Mouse (Mus musculus): ENCODE measurements around the gene Kif26b. TPM values are rescaled to one million over a fixed set of nuclear protein-coding genes. Genes with fewer than 3 reads are reported as not detected.

Gene Kif26b
- polyA plus RNA-seq, 1 experiment from 2014 or later, result 6.5 TPM

DNA sequence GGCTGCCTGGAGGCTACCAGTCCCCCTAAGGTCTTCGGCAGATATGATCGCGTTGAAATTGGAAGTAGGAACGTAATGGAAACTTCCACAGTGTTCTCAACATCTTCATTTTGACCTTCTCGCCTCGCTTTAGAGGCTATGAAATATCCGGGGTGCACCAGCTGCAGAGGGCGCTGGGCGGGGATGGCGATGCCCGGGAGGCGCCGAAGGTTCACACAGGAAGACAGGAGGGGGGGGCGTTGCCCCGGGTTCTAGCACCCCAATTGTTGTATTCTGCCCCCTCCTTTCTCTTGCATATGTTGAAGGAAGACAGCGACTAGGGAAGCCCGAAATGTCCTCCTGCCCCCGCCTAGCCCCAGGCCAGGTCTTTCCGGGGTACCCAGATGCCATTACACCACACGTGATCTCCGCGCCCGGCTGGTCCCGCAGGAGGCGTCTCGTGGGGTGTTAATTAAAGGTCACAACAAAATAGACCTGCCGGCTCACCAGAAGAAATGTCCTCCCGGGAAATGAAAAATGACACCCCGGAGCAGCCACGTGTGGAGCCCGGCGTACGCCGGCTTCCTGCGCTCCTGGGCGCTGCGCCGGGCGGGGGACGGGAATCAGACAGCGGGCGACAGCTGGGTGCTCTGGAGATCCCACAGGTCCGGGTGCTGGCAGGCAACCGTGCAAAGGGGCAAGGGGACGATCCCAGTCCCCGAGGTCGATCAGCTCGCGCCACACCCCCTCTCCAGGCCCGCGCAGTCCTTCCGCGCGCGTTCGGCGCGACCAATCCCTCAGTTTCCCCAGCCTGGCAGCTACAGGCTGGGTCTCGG lies 1.2 kb upstream of the Kif26b start:
- Histone ChIP-seq H3K27me3 (ENCODE audit: control insufficient read depth, insufficient read depth, low read length) (peaks cover 20% of the 10 kb centered on the region), H3K9ac (ENCODE audit: low read depth, low read length) (peak overlapping the region; percentile 62), H3K36me3 (ENCODE audit: control insufficient read depth, insufficient read depth, low read length) (no peaks in the 10 kb centered on the region), H3K4me3 (ENCODE audit: low read depth, low read length) (peak overlapping the region; percentile 60), H3K4me1 (replicated peaks; ENCODE audit: control insufficient read depth, insufficient read depth, low read length) (peaks cover 7% of the 10 kb centered on the region; the same call in 1 of the 2 replicates), H3K27ac (ENCODE audit: low read depth, low read length) (peak overlapping the region; percentile 66), H3K4me2 (replicated peaks; ENCODE audit: low read depth, low read length) (peak overlapping the region; percentile 100), H3K9me3 (ENCODE audit: control insufficient read depth, low read length) (no peaks in the 10 kb centered on the region)
- ATAC-seq (ENCODE audit: low FRiP score) (peak; percentile 25), DNase-seq (ENCODE audit: low spot score) (peak; percentile 64)
- under 1% methylated on average over 53 of the region's 59 CpGs for whole genome bisulfite sequencing

- H3K4me1 ChIP-seq (replicated peaks; ENCODE audit: control insufficient read depth, insufficient read depth, low read length), result peaks cover 7% of the 10 kb centered on the region; the same call in 1 of the 2 replicates
- H3K27me3 ChIP-seq (ENCODE audit: control insufficient read depth, insufficient read depth, low read length), result peaks cover 20% of the 10 kb centered on the region
These were observed 781 bp downstream of the Kif26b start for GRCm38 (mm10) chr1:178529512-178530300.

DNA sequence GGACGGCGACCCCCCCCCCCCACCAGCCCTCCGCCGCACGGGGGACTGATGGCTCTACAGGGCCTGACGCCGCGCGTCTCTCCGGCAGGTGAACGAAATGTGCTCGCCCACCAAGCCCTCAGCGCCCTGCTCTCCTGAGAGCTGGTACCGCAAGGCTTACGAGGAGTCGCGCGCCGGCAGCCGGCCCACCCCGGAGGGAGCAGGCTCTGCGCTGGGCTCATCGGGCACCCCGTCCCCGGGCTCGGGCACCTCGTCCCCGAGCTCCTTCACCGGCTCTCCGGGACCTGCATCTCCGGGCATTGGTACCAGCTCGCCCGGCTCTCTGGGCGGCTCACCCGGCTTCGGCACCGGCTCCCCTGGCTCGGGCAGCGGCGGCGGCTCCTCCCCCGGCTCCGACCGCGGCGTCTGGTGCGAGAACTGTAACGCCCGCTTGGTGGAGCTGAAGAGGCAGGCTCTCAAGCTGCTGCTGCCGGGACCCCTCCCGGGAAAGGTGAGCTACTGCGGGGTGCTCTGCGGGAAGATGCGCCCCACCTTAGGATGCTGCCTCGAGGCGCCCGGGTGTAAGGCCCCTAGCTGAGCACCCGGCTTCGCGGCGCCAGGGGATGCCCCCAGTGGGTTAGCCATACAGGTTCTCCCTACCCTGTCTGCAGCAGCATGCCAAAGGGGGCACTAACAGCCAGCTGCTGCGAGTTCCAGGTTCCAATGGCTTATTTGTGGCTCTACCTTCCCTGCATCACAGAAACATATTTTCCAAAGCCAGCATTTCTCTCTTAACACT lies 1.6 kb downstream of the Kif26b start:
- Histone ChIP-seq H3K4me3 (ENCODE audit: low read depth, low read length) (peak overlapping the region; percentile 60), H3K9ac (ENCODE audit: low read depth, low read length) (peak overlapping the region; percentile 62), H3K27ac (ENCODE audit: low read depth, low read length) (no peak overlapping the region), H3K9me3 (ENCODE audit: control insufficient read depth, low read length) (no peaks in the 10 kb centered on the region), H3K4me1 (replicated peaks; ENCODE audit: control insufficient read depth, insufficient read depth, low read length) (peaks cover 7% of the 10 kb centered on the region; the same call in 1 of the 2 replicates), H3K36me3 (ENCODE audit: control insufficient read depth, insufficient read depth, low read length) (no peaks in the 10 kb centered on the region), H3K4me2 (replicated peaks; ENCODE audit: low read depth, low read length) (peak overlapping the region; percentile 100), H3K27me3 (ENCODE audit: control insufficient read depth, insufficient read depth, low read length) (peaks cover 20% of the 10 kb centered on the region)
- ATAC-seq (ENCODE audit: low FRiP score), result peak; percentile 38
- WGBS, result under 1% methylated on average over 49 of the region's 62 CpGs
- peak; percentile 87 for DNase-seq (ENCODE audit: low spot score)

More at GRCm38 (mm10) chr1:178529512-178530300, 781 bp downstream of the Kif26b start:
- Histone ChIP-seq H3K4me3 (ENCODE audit: low read depth, low read length) (peak overlapping the region; percentile 60), H3K36me3 (ENCODE audit: control insufficient read depth, insufficient read depth, low read length) (no peaks in the 10 kb centered on the region), H3K27ac (ENCODE audit: low read depth, low read length) (peak overlapping the region; percentile 66; the same call in 1 of the 2 replicates), H3K9me3 (ENCODE audit: control insufficient read depth, low read length) (no peaks in the 10 kb centered on the region), H3K9ac (ENCODE audit: low read depth, low read length) (peak overlapping the region; percentile 62), H3K4me2 (replicated peaks; ENCODE audit: low read depth, low read length) (peak overlapping the region; percentile 100)
- DNase-seq (ENCODE audit: low spot score) (peak; percentile 65), ATAC-seq (ENCODE audit: low FRiP score) (peak; percentile 3)
- WGBS, result under 1% methylated on average over 37 of the region's 38 CpGs

DNA sequence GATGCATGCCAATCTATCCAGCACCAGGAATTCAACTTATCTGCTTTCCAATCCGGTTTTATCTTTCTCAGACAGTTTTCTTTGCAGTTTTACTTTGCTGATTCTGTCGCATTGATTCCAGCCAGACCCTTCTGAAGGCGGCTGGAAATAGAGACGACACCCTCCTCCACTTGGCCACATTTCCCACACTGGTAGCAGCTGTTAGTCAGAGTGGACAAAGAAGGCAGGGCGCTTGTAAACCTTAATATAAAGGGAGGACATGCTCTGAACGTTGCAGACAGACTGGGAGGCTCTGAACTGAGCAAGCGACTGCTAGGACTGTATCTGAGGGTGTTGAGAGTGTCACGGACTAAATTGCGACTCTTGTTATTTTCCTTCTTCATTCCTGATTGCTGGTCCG lies 11.3 kb downstream of the Kif26b start:
- no peaks in the 10 kb centered on the region for H3K9me3 ChIP-seq (ENCODE audit: control insufficient read depth, low read length)
- H3K4me1 ChIP-seq (replicated peaks; ENCODE audit: control insufficient read depth, insufficient read depth, low read length), result no peaks in the 10 kb centered on the region
- no peak overlapping the region for H3K4me3 ChIP-seq (ENCODE audit: low read depth, low read length)
- ATAC-seq (ENCODE audit: low FRiP score) (no peak), DNase-seq (ENCODE audit: low spot score) (no peak)
- no peaks in the 10 kb centered on the region for H3K36me3 ChIP-seq (ENCODE audit: control insufficient read depth, insufficient read depth, low read length)
- no peaks in the 10 kb centered on the region for H3K27me3 ChIP-seq (ENCODE audit: control insufficient read depth, insufficient read depth, low read length)
- H3K4me2 ChIP-seq (replicated peaks; ENCODE audit: low read depth, low read length), result no peak overlapping the region
- 87% methylated on average over 10 of the region's 10 CpGs for WGBS
- H3K27ac ChIP-seq (ENCODE audit: low read depth, low read length), result no peak overlapping the region
- H3K9ac ChIP-seq (ENCODE audit: low read depth, low read length), result no peak overlapping the region

GRCm38 (mm10) chr1:178542415-178542814 lies 13.5 kb downstream of the Kif26b start:
- H3K9me3 ChIP-seq (ENCODE audit: control insufficient read depth, low read length), result no peaks in the 10 kb centered on the region
- H3K4me2 ChIP-seq (replicated peaks; ENCODE audit: low read depth, low read length), result no peak overlapping the region
- no peak for ATAC-seq (ENCODE audit: low FRiP score)
- H3K27me3 ChIP-seq (ENCODE audit: control insufficient read depth, insufficient read depth, low read length), result no peaks in the 10 kb centered on the region
- H3K36me3 ChIP-seq (ENCODE audit: control insufficient read depth, insufficient read depth, low read length), result no peaks in the 10 kb centered on the region
- H3K9ac ChIP-seq (ENCODE audit: low read depth, low read length), result no peak overlapping the region
- no peak overlapping the region for H3K27ac ChIP-seq (ENCODE audit: low read depth, low read length)
- no peaks in the 10 kb centered on the region for H3K4me1 ChIP-seq (replicated peaks; ENCODE audit: control insufficient read depth, insufficient read depth, low read length)
- DNase-seq (ENCODE audit: low spot score), result no peak
- H3K4me3 ChIP-seq (ENCODE audit: low read depth, low read length), result no peak overlapping the region
- WGBS, result 92% methylated on average over 5 of the region's 5 CpGs

GRCm38 (mm10) chr1:178542990-178543944 lies 14.3 kb downstream of the Kif26b start:
- Histone ChIP-seq H3K9me3 (ENCODE audit: control insufficient read depth, low read length) (no peaks in the 10 kb centered on the region), H3K27ac (ENCODE audit: low read depth, low read length) (no peak overlapping the region), H3K36me3 (ENCODE audit: control insufficient read depth, insufficient read depth, low read length) (no peaks in the 10 kb centered on the region), H3K27me3 (ENCODE audit: control insufficient read depth, insufficient read depth, low read length) (no peaks in the 10 kb centered on the region), H3K9ac (ENCODE audit: low read depth, low read length) (no peak overlapping the region), H3K4me2 (replicated peaks; ENCODE audit: low read depth, low read length) (no peak overlapping the region), H3K4me3 (ENCODE audit: low read depth, low read length) (no peak overlapping the region), H3K4me1 (replicated peaks; ENCODE audit: control insufficient read depth, insufficient read depth, low read length) (no peaks in the 10 kb centered on the region)
- WGBS, result 83% methylated on average over 8 of the region's 8 CpGs
- ATAC-seq (ENCODE audit: low FRiP score) (no peak), DNase-seq (ENCODE audit: low spot score) (no peak)

GRCm38 (mm10) chr1:178544585-178544984 lies 15.7 kb downstream of the Kif26b start:
- no peaks in the 10 kb centered on the region for H3K36me3 ChIP-seq (ENCODE audit: control insufficient read depth, insufficient read depth, low read length)
- H3K4me1 ChIP-seq (replicated peaks; ENCODE audit: control insufficient read depth, insufficient read depth, low read length), result no peaks in the 10 kb centered on the region
- DNase-seq (ENCODE audit: low spot score) (no peak), ATAC-seq (ENCODE audit: low FRiP score) (no peak)
- 82% methylated on average over 3 of the region's 3 CpGs for WGBS
- no peak overlapping the region for H3K27ac ChIP-seq (ENCODE audit: low read depth, low read length)
- no peak overlapping the region for H3K9ac ChIP-seq (ENCODE audit: low read depth, low read length)
- no peaks in the 10 kb centered on the region for H3K9me3 ChIP-seq (ENCODE audit: control insufficient read depth, low read length)
- no peak overlapping the region for H3K4me3 ChIP-seq (ENCODE audit: low read depth, low read length)
- no peaks in the 10 kb centered on the region for H3K27me3 ChIP-seq (ENCODE audit: control insufficient read depth, insufficient read depth, low read length)
- no peak overlapping the region for H3K4me2 ChIP-seq (replicated peaks; ENCODE audit: low read depth, low read length)

All from hindbrain, embryonic 11.5 days (tissue).